Mouse (Mus musculus) T-helper 1 cell (primary cell): Measurements from ENCODE around the gene Agt.

ENCODE experiments used
- in situ Hi-C: fragments of 300-600 bp; cut with MboI, MseI; formaldehyde crosslinking; loops from one replicate; pipeline ENCODE4 v1.15.1; 2025; ENCODE audit warnings: high pct_unique_total_duplicates

Agt gene

DNA sequence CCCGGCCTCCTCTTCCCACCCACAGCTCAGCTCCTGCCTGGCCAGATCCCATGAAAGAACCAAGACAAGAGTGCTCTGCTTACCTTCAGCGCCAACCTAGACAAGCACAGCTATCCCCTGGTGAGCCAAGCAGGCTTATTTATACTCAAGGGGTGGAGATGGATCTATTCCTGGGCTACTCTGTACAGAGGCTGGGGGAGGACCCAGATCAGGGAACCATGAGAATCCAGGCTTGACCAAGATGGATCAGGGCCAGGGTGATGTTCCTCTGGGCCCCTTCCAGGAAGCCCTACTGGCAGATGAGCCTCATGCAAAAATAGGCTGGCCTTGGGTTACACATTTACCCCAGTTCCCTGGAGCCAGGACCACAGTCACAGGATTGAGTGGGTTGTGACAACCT, at the start of gene Agt:
Gene Agt, minus strand, starts transcription at position 114 of the 400 bp plus-strand sequence.
- in situ Hi-C loops: loop anchor here (5.0 kb wide), 1 partner anchor 1328 kb away; the partner anchor contains the start of gene Pcnx2

DNA sequence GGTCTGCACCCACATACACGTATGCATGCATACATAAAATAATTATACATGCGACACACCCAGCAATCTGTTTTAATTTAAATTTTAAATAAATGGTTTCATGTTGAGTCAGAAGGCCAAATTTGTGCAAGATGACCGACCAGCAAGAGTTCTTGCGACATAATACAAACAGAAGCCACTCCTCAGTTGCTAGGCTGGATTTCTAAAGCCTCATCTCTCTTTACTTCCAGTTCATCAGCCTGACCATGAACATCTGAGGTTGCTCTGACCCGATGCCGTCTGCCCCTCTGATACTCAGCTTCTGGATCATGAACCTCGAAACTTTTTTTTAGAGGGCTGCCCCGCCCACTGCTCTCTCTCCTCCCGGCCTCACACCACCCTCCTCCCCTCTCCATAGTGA, 48.7 kb upstream of the Agt start:
- in situ Hi-C loops: loop anchor here (5.0 kb wide), 1 partner anchor 64 kb away; no protein-coding TSS in a partner anchor

DNA sequence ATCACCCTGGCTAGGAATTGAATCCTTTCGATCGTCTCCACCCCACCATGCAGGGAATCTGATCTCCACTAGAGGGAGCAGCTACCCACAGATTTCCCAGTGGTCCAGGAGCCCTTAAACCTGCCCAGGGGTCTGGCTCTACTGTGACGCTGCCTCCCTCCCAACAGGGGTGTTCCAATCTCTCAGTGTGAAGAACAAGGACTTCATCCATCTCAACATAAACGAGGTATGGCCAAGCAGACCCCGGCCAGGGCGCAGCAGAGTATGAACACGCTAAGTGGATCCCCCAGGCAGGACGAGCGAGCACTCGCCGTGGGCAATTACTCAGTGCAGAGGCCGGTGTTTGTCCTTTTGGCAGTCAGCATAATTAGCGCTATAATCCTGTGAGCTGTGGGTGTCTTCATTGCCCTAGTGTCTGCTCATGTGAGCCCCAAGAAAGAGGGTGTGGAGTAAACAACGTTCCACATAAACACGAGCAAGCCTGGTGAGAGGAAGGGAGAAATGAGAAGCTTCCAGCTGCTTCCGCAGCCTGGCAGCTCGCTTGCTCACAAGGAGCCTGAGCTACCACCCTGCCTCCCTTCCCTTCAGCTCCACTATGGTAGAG, 47.9 kb upstream of the Agt start:
- in situ Hi-C loops: loop anchor here (5.0 kb wide), 1 partner anchor 65 kb away; no protein-coding TSS in a partner anchor

DNA sequence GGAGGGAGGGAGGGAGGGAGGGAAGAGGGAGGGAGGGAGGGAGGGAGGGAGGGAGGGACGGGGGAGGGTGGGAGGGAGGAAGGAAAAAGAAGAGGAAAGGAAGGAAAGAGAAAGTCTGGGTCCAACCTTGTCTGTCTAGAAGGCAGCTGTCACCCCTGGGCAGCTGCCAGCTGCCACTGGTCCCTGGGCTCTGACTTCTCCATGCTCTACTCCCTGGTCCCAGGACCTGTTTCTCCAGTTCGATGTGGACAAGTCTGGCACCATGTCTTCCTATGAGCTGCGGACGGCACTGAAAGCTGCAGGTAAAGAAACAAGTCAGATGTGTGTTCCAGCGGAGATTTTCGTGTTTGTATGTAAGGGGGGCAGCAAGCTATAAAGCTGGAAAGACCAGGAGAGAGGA, 44.8 kb upstream of the Agt start:
- in situ Hi-C loops: no loop called here

DNA sequence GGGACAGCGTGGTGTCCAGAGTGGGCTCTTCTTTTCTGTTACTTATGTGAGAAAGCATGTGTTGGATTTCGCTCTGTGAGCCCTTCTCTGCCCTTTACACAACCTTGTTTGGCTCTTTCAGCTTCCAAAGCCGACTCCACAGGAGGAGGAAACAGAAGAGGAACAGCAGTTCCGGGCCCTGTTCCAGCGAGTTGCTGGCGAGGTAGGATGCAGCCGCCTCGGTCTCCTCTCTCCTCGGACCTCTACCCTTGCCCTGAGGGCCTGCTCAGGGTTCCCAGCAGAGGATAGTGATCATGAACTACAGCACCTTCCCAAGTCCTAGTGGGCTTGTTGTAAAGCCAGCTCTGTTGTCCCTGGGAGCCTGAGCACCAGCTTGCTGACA, 39.5 kb upstream of the Agt start:
- in situ Hi-C loops: no loop called here

DNA sequence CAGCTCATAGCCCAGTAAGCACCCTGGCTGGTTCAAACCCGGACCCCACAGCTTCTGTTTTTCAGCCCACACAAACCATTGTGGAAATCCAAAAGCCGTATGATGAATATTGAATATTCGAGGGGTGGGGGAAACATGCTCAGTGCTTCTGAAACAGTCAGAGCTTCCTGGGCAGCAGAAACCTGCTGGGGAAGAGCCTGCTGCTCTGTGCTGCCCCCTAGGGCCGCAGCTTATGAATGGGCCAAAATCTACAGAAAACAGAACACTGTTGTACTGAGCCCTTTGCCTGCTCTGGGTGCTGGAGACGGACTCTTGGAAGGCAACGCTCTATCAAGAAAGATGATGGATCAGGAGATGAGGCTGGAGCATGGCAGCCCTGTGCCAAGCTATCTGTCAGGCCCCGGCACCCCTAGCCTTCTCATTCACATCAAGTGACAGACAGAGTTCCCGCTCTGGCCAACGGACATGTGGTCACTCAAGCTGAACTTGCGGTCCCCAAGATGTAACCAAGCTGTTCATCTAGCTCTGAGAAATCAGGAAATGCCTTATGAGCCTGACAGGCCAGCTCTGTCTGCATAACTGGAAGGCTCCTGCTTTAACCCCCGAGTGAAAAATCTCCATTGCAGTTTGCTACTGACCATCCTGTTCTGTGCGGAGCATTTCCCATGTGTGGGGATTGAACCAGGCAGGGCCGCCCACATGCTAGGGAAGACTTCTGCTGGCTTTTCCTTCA, 38.9 kb upstream of the Agt start:
- in situ Hi-C loops: no loop called here

DNA sequence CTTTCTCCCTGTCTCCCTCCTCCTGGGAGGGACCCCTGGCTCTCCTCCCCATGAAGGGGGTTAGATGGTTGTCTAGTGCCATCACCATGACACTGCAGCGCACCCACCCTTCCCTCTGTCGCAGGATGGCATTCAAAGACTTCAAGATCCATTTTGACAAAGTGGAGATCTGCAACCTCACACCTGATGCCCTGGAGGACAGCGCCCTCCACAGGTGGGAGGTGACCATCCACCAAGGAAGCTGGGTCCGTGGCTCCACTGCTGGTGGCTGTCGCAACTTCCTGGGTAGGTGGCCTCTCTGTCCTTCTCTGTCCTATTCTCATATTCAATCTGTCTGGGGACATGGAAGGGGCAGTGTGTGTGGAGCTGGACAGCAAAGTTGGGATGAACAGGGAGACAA, 34.6 kb upstream of the Agt start:
- in situ Hi-C loops: no loop called here

DNA sequence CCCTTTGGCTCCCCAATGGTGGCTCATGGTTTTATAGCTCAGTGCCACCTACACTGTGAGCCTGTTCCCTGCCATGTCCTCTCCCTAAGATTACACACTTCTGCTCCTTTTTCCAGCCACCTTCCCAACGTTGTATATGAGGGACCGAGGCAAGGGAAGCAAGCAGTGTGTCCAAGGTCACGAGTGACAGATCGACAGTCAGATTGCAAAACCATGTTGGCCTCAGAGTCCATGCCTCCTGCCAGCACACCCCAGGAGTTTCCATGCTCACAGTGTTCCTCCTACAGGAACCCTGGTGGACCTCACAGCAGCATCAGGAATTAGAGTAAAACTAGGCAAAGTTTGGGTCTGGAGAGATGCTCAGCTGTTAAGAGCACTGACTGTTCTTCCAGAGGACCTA, 19.9 kb upstream of the Agt start:
- in situ Hi-C loops: no loop called here

DNA sequence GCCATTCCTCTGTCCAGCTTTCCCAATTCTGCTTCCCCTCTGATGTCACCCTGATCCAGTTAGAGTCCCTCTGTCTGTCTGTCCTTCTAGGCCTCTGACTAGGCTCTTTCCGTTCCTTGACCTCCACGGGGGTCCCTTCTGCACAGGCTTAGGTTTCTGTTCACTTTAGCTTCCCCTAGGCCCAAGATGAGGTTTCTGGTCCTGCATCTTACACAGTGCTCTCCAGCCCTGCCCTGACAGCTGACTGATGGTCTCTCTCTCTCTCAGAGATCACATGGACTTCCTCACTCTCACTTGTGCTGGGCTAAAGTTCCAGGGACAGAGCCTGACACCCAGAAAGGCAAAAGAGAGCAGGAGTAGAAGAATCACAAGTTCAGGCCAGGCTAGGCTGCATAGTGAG, 17.1 kb upstream of the Agt start:
- in situ Hi-C loops: no loop called here

DNA sequence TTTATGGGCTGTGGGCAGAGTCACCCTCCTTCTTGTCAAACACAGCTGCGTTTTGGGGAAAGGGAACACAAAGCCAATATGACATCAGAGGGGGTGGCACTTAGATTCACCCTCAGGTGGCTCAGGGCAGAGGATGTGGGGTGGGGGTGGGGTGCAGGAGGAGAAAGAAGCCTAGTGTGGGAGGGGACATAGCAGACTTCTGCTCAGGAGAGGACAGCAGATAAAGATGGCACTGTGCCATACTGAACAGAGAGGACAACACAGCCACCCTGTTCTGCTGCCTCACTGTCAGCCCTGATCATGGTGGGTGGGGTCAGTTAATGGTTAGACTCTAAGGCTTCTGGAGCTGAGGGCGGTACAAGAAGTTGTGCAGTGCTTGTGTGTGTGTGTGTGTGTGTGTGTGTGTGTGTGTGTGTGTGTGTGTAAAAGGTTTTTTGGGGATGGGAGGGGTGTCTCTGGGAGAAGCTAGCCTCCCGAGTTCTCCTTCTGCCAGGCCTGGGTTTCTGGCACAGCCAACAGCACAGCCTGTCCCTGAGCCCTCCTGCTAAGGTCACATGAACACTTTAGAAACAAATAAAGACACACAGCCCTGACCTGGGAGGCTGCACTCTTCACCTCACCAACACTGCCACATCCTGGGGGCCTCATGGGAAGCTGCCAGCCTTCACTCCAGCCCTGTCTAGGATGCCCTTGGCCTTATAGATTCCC, 16.4 kb upstream of the Agt start:
- in situ Hi-C loops: no loop called here

DNA sequence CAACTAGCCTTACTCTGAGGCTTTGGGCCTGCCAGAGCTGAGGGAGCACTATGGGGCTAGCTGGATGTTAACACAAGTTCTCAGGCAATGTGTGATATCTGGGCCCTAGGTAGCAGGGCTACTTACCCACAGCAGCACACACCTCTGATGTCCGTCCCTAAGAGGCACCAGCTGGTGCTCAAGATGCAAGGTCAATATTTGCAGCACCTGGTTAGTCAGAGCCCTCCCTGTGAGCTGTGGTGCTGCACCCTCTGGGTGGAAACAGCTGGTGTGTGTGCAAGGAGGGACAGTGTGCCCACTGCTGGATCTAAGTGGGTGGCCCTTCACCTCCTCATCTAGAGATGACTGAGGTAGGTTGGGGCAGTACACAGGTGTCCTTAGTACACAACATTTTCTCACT, 7.2 kb upstream of the Agt start:
- in situ Hi-C loops: no loop called here

DNA sequence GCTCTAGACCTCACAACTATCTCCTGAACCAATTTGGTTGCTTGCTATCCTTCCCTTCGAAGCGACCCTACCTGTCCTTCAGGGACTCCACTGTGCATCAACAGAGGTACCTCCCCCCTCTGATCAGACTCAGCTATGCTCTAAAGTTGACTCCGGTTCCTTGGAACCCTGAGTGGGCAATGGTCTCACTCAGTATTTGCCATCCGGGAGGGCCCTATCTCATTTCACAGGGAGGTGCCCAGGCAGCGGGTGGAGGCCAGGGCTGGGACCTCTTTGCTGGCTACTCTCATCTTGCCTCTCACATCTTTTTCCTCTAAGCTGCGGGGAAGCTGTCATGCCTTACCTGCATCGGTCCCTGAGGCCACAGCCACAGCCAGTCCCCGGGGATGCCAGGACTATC, 6.3 kb upstream of the Agt start, which contains the start of gene Capn9:
Gene Capn9, plus strand, starts transcription at position 301 of the 400 bp plus-strand sequence.
- in situ Hi-C loops: no loop called here

DNA sequence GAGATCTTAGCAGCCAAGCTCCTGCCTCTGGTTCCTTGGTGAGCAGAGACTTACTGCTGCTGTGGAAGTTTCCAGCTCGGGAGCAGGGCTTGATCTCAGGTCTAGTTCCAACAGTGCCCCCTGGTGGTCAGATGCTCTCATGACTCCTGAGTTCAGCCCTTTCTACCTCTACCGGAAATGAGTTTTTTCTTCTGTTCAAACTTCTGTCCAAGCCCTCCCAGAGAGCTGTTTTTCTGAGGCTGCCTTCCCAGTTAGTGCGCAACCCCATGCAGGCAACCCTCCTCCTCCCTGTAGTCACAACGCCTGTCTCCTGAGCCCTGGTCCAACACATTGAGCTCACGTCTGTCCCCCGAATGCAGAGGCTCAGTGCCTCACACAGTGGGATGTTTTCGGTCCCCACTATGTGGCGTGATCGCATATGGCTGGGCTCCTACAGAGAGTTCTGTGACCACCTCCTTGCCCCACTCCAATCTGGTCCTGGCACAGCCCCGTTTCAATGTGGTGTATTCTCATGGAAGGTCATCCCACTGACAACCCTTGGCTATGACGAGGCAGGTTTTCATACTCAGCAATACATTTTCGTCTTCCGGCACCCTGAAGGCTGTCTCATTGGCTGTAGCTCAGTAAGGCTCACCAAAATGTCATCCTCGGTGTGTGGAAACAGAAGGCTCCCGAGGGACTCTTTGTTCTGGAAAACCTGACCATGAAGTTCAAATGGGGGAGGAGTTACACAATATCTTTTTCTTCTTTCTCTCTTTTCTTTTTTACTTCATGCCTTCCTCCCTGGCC, 4.2 kb upstream of the Agt start:
- in situ Hi-C loops: no loop called here

DNA sequence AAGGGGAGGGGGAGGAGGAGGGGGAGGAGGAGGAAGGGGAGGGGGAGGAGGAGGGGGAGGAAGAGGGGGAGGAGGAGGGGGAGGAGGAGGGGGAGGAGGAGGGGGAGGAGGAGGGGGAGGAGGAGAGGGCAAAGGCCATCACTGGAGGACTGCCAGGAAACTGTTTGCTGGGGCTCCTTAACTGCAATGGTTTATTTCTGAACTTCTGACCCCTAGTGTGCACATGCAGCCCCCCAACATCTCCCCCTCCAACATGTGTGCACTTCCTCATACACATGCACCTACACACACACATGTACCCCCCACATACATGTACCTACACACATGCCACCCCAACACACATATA, 2.9 kb upstream of the Agt start:
- in situ Hi-C loops: no loop called here

DNA sequence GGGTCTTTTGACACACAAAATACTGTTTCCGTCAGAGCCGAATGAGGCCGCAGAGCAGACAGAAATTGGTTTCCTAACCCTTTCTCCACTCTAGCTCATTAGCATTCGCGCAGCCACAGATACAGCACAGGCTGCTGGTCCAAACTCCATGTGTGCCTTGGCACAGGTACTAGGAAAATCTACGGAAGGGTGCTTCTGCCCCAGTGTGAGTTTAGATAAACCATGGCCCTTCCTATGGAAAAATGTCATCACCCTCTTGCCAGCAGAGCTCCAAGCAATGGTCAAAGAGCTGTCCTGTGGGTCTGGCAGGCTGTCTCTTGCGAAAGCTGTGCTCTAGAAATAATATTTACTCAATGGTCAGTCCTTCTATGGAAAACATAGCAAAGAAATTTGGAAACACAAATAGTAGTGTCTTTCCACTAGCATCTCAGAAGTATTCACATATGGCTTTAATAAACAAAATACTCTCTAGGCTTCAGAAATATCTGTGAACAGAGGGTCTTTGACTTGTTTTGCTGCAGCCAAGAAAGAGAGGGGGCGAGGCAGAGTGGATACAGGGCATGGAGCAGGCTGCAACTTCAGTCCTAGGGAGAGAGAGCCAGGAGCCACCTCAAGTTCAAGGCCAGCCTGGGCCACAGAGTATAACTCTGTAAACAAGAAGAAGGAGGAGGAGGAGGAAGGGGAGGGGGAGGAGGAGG, 2.4 kb upstream of the Agt start:
- in situ Hi-C loops: no loop called here

DNA sequence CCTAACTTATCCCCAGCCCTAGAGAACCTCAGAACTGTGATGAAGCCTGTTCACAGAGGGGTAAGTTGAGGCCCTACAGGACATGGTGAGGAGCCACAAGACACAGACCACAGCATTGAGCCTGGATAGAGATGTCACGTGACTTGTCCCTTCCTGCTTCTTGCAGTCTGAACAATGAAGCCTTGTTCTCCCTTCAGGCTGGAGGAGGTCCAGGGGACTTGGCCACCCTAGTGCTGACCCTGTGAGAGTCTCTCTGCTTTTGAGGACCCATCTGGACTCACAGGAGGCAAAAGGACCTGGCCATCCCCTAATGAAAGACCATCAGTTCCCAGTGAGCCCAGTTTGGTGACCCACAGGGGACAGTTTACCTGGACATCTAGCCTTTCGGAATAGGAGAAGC, 406 bp downstream of the Agt start:
- in situ Hi-C loops: loop anchor here (5.0 kb wide), 1 partner anchor 1328 kb away; the partner anchor contains the start of gene Pcnx2

DNA sequence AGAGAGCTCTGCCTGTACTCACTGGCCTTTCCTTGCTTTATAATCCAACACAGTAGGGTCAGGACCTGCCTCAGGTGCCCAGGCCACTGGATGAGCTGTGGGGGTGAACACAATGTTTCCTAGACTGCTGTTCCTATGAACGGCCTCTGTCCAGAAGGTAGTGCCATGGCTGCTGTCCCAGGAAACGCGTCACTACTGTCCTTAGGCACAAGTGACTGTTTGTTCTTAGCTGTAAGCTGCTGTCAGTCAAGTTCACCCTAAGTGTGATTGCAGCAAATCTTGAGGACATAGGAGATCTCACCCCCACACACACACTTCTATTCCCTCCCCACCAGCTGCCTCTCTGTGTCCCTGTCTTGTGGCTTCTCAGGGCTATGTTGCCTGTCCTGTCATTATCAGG, 1.9 kb downstream of the Agt start:
- in situ Hi-C loops: loop anchor here (5.0 kb wide), 1 partner anchor 1330 kb away; the partner anchor contains the start of gene Pcnx2

DNA sequence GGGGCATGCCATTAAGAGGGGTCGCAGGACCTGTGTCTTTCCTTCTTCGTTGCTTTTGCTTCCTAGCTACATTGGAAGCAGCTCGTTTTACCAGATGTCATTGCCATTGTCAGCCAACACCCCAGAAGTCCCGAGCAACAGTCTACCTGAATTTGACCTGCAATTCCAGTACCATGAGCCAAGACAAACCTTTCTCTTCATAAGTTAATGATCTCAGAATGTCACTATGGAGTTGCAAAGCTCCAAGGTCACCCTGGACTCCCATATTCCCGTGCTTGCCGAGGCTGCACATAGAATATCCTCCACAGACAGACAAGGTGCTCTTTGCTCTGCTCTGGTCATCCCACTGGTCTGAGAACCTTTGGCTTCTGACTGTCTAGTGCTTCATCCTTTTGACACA, 2.4 kb downstream of the Agt start:
- in situ Hi-C loops: loop anchor here (5.0 kb wide), 1 partner anchor 1330 kb away; the partner anchor contains the start of gene Pcnx2

DNA sequence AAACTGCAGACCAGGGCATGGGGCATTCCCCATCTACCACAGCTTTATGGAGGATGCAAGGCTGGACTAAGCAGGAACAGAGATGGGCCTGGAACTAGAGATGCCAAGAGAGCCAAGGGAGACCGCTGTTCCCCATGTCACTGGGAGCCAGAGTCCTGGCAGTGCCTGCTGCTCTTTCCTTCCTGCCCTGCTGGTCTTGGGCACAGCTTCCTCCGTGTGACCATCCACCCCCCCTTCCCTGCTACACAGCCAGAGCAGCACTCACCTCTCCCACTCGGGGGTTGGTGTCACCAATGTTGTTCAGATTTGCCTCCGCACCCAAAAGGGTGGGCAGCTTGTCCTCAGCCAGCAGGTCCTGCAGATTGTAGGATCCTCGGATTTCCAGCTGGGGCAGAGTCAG, 12.0 kb downstream of the Agt start:
- in situ Hi-C loops: no loop called here

DNA sequence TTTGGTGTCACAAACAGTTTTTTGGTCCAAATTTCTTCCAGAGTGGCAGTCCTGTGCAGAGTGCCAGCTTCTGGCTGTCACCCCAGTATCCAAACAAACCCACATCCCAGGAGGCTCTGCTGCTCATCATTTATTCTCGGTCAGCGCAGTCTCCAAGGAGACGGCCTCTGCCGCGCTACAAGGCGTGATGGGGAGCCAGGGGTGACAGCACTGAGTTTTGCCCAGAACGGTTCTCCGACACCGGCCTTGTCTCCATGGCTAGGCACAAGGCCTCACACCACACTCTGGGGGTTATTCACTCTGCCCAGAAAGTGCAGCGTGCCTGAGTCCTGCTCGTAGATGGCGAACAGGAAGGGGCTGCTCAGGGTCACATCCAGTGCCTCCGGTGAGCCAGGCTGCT, 12.8 kb downstream of the Agt start:
- in situ Hi-C loops: no loop called here

DNA sequence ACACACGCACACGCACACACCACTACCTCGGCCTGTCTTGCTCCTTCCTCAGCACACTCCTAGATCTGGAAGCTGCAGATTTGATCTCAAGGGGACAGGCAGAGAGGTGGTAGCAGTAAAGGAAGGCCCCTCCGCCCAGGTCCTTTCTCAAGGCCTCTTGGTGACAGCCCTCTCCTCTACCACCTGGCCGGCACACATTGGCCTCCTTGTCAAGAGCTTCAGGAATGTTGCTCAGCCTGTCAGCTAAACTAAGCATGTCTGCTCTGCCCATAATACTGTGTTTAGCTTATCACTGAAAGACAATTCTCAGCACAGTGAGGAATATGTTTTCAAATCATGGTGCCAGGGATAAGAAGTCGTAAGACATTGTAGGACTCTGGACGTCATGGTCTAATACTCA, 13.3 kb downstream of the Agt start:
- in situ Hi-C loops: no loop called here
